Mouse (Mus musculus) CH12.LX (cell line): ENCODE data around the gene Trappc3. TPM values are rescaled to one million over a fixed set of nuclear protein-coding genes. Genes with fewer than 3 reads are reported as not detected.

ENCODE experiments used
- DNase-seq: peaks from one replicate; pipeline ENCODE4 v3.0.0-alpha.2; 2013; ENCODE audit errors: extremely low read depth
- H3K27ac ChIP-seq: 2 replicates; pipeline ENCODE4 v1.5.1; 2012; ENCODE audit warnings: low read depth, mild to moderate bottlenecking, control low read depth, moderate library complexity; ENCODE audit not compliant: insufficient read depth
- H3K27me3 ChIP-seq: replicated peaks from 2 replicates; pipeline ENCODE3; 2012; ENCODE audit warnings: inconsistent platforms
- H3K36me3 ChIP-seq, 2 experiments: replicated peaks in 1 of 2; 2 replicates each; pipeline versions ENCODE3 to v1.6.1; 2012; ENCODE audit warnings: inconsistent platforms in 1 of 2, low read length in 1 of 2, mild to moderate bottlenecking in 1 of 2, mixed read lengths in 1 of 2, moderate library complexity in 1 of 2; ENCODE audit not compliant: control insufficient read depth in 1 of 2, insufficient read depth in 1 of 2
- H3K4me1 ChIP-seq, 2 experiments: 2 replicates each; pipeline ENCODE4 v1.6.1; 2012; ENCODE audit warnings: inconsistent platforms in 1 of 2, moderate library complexity in 1 of 2; ENCODE audit not compliant: insufficient read depth in 2 of 2, control insufficient read depth in 1 of 2
- H3K4me2 ChIP-seq: 2 replicates; pipeline ENCODE4 v1.6.1; 2012; ENCODE audit warnings: low read depth, mild to moderate bottlenecking, control low read depth; ENCODE audit not compliant: poor library complexity, insufficient read depth, severe bottlenecking
- H3K4me3 ChIP-seq, 3 experiments: fragments of 150-350 bp in 1 of 3; sonication (generic) in 1 of 3; replicated peaks in 1 of 3; 2 replicates each; pipeline versions ENCODE3 to v1.5.1; 2011 to 2012; ENCODE audit warnings: low read depth in 2 of 3, low read length in 2 of 3, mild to moderate bottlenecking in 2 of 3, moderate library complexity in 2 of 3, control low read depth in 1 of 3, improper control_type of control experiment in 1 of 3, inconsistent platforms in 1 of 3, mixed read lengths in 1 of 3; ENCODE audit not compliant: poor library complexity in 1 of 3
- H3K79me2 ChIP-seq: replicated peaks from 2 replicates; pipeline ENCODE4 v1.6.1; 2012; ENCODE audit warnings: mild to moderate bottlenecking, moderate library complexity; ENCODE audit not compliant: control insufficient read depth, poor library complexity, insufficient read depth, severe bottlenecking; ENCODE audit errors: extremely low read depth
- H3K9ac ChIP-seq: 2 replicates; pipeline ENCODE4 v1.6.1; 2012; ENCODE audit warnings: low read depth, mild to moderate bottlenecking, control low read depth, moderate library complexity; ENCODE audit not compliant: insufficient read depth
- H3K9me3 ChIP-seq: replicated peaks from 2 replicates; pipeline ENCODE3; 2012; ENCODE audit warnings: low read length, inconsistent platforms, mixed read lengths
- BHLHE40 ChIP-seq: IDR thresholded peaks from 2 replicates; pipeline ENCODE4 v1.6.1; 2011; ENCODE audit warnings: mild to moderate bottlenecking, low read depth, low read length, improper control_type of control experiment
- CHD1 ChIP-seq: IDR thresholded peaks from 2 replicates; pipeline ENCODE4 v1.6.1; 2012; ENCODE audit warnings: low read depth, low read length, improper control_type of control experiment, inconsistent platforms
- CTCF ChIP-seq, 2 experiments: IDR thresholded peaks in 1 of 2; conservative IDR thresholded peaks in 1 of 2; 2 replicates each; pipeline ENCODE4 v1.5.1; 2011 to 2012; ENCODE audit warnings: low read depth in 2 of 2, low read length in 2 of 2, improper control_type of control experiment in 1 of 2, inconsistent platforms in 1 of 2, mild to moderate bottlenecking in 1 of 2, moderate library complexity in 1 of 2
- ETS1 ChIP-seq: conservative IDR thresholded peaks from 2 replicates; pipeline ENCODE4 v1.6.1; 2012; ENCODE audit warnings: low read depth, mild to moderate bottlenecking, inconsistent platforms, low read length, improper control_type of control experiment, moderate library complexity
- GABPA ChIP-seq: IDR thresholded peaks from 2 replicates; pipeline ENCODE4 v1.6.1; 2012; ENCODE audit warnings: low read depth, low read length, improper control_type of control experiment, inconsistent platforms; ENCODE audit not compliant: insufficient replicate concordance
- MAFK ChIP-seq: IDR thresholded peaks from 2 replicates; pipeline ENCODE4 v1.6.1; 2011; ENCODE audit warnings: low read length, improper control_type of control experiment; ENCODE audit not compliant: insufficient replicate concordance
- MAX ChIP-seq: IDR thresholded peaks from 2 replicates; pipeline ENCODE4 v1.6.1; 2011; ENCODE audit warnings: low read length, improper control_type of control experiment
- NELFE ChIP-seq: IDR thresholded peaks from 2 replicates; pipeline ENCODE4 v1.6.1; 2011; ENCODE audit warnings: low read depth, low read length, improper control_type of control experiment
- PAX5 ChIP-seq: IDR thresholded peaks from 2 replicates; pipeline ENCODE4 v1.6.1; 2012; ENCODE audit warnings: low read length, inconsistent platforms, mixed read lengths
- RCOR1 ChIP-seq: conservative IDR thresholded peaks from 2 replicates; pipeline ENCODE4 v1.6.1; 2012; ENCODE audit warnings: low read depth, mild to moderate bottlenecking, inconsistent platforms, low read length, improper control_type of control experiment
- TBP ChIP-seq: conservative IDR thresholded peaks from 2 replicates; pipeline ENCODE4 v1.6.1; 2011; ENCODE audit warnings: low read depth, low read length, improper control_type of control experiment
- ZKSCAN1 ChIP-seq: IDR thresholded peaks from 2 replicates; pipeline ENCODE4 v1.6.1; 2012; ENCODE audit warnings: low read depth, inconsistent platforms, low read length, improper control_type of control experiment, borderline replicate concordance
- dilution Hi-C: fragments of 300-500 bp; cut with MboI; formaldehyde crosslinking; loops from 2 replicates; pipeline ENCODE4 v1.14.3; 2020; ENCODE audit warnings: low sequenced_read_pairs; ENCODE audit not compliant: extremely low pct_unique_long_range_greater_than_20kb, extremely low pct_ligation_motif_present
- in situ Hi-C: fragments of 300-500 bp; cut with MboI; formaldehyde crosslinking; loops from 3 replicates; pipeline ENCODE4 v1.14.3; 2019; ENCODE audit warnings: low sequenced_read_pairs, low pct_ligation_motif_present, low pct_unique_long_range_greater_than_20kb, mixed read lengths
- polyA plus RNA-seq: library from polyadenylated mRNA; unstranded; fragments of >175 nt; gene quantifications from 2 replicates; pipeline ENCODE4 v1.2.1, GENCODE M21; 2012; ENCODE audit warnings: low read depth; ENCODE audit not compliant: insufficient read length
- total RNA-seq, 2 experiments: library from RNA; depleted of rRNA; stranded (reverse); fragments of 300-350 nt in 1 of 2; fragments of >200 nt in 1 of 2; gene quantifications; 2 replicates each; pipeline ENCODE4 v1.2.3; 2012 to 2014

Gene Trappc3
- total and polyA plus RNA-seq, 3 experiments = 72.7 to 94.8 (median 74.1) TPM

GRCm38 (mm10) chr4:126283582-126283981 lies 21.5 kb downstream of the Trappc3 start:
- in situ Hi-C loops (no loop called here), dilution Hi-C loops (no loop called here)
- DNase-seq = no peak
- Histone ChIP-seq H3K4me2 (no peak overlapping the region), H3K36me3 (peaks cover 0 to 1% of the 10 kb centered on the region in 2 experiments), H3K9me3 (no peaks in the 10 kb centered on the region), H3K4me3 (no peak overlapping the region), H3K27me3 (peaks cover 18% of the 10 kb centered on the region), H3K27ac (no peak overlapping the region), H3K4me1 (peaks cover 0 to 12% of the 10 kb centered on the region in 2 experiments; a peak in 2 of 4 replicates), H3K79me2 (no peaks in the 10 kb centered on the region), H3K9ac (no peak overlapping the region)
- TF ChIP-seq PAX5 (no peak), MAX (no peak), BHLHE40 (no peak), NELFE (no peak), CHD1 (no peak)

- TF ChIP-seq NELFE = no peak
- no peaks in the 10 kb centered on the region for H3K79me2 ChIP-seq
- H3K9me3 ChIP-seq = no peaks in the 10 kb centered on the region
- in situ Hi-C loops (no loop called here), dilution Hi-C loops (no loop called here)
- no peak within 1 kb of the TSS for H3K4me2 ChIP-seq
- no peak within 1 kb of the TSS for H3K9ac ChIP-seq
- H3K4me3 ChIP-seq = no peak within 1 kb of the TSS
- no peak for DNase-seq
- H3K36me3 ChIP-seq = no peaks in the 10 kb centered on the region
- peaks cover 0 to 19% of the 10 kb centered on the region in 2 experiments; a peak in 2 of 4 replicates for H3K4me1 ChIP-seq
- peaks cover 20% of the 10 kb centered on the region for H3K27me3 ChIP-seq
- H3K27ac ChIP-seq = no peak within 1 kb of the TSS
Measured at GRCm38 (mm10) chr4:126286492-126286891, 24.4 kb downstream of the Trappc3 start, which contains the start of gene Col8a2. TSS of gene Col8a2 (plus strand) at chr4:126286793.

- TF ChIP-seq TBP (no peak), MAX (no peak), ETS1 (no peak), ZKSCAN1 (no peak), CTCF (conservative IDR thresholded peaks at IDR 0.05 in 1 of 2, IDR thresholded peaks at IDR 0.05 in 1 of 2; ENCODE audit: low read depth in 2 of 2, low read length in 2 of 2) (no peak), RCOR1 (no peak), MAFK (no peak), GABPA (no peak)
Measured at GRCm38 (mm10) chr4:126287302-126287995, 25.3 kb downstream of the Trappc3 start.

More at GRCm38 (mm10) chr4:126287302-126287995, 25.3 kb downstream of the Trappc3 start:
- Histone ChIP-seq H3K36me3 (no peaks in the 10 kb centered on the region), H3K27me3 (peaks cover 20% of the 10 kb centered on the region), H3K9me3 (no peaks in the 10 kb centered on the region), H3K27ac (no peak overlapping the region), H3K4me1 (peaks cover 0 to 12% of the 10 kb centered on the region in 2 experiments; a peak in 2 of 4 replicates), H3K9ac (no peak overlapping the region), H3K4me2 (no peak overlapping the region), H3K79me2 (no peaks in the 10 kb centered on the region), H3K4me3 (no peak overlapping the region)
- dilution Hi-C loops (no loop called here), in situ Hi-C loops (no loop called here)
- DNase-seq = no peak
